Mouse (Mus musculus) C2C12 (cell line): ENCODE data around the gene Atrnl1.

ENCODE experiments used
- CEBPB ChIP-seq: IDR thresholded peaks from one replicate; pipeline ENCODE4 v1.6.1; 2011; ENCODE audit warnings: low read depth, mild to moderate bottlenecking, control low read depth, moderate library complexity
- CTCF ChIP-seq: IDR thresholded peaks from one replicate; pipeline ENCODE4 v1.5.1; 2011; ENCODE audit not compliant: control insufficient read depth, insufficient read depth, insufficient read length
- FOSL1 ChIP-seq: IDR thresholded peaks from one replicate; pipeline ENCODE4 v1.8.0; 2011; ENCODE audit warnings: mild to moderate bottlenecking, low read length; ENCODE audit not compliant: poor library complexity, insufficient read depth, severe bottlenecking
- MAX ChIP-seq: IDR thresholded peaks from one replicate; pipeline ENCODE4 v1.6.1; 2011; ENCODE audit warnings: mild to moderate bottlenecking, control low read depth
- MYOD1 ChIP-seq: IDR thresholded peaks from one replicate; pipeline ENCODE4 v1.6.1; 2011; ENCODE audit warnings: low read depth; ENCODE audit not compliant: control insufficient read depth, insufficient read length
- USF1 ChIP-seq: IDR thresholded peaks from one replicate; pipeline ENCODE4 v1.6.1; 2011; ENCODE audit warnings: low read depth, mild to moderate bottlenecking, control low read depth, moderate library complexity

- TF ChIP-seq CTCF = no peak
- TF ChIP-seq FOSL1 = no peak
- TF ChIP-seq MAX = no peak
- TF ChIP-seq USF1 = no peak
- no peak for TF ChIP-seq MYOD1
- TF ChIP-seq CEBPB = no peak
Observed at GRCm38 (mm10) chr19:57909466-57909865, 298.6 kb downstream of the Atrnl1 start.
